8 mouse cellular contexts compared by ENCODE assay signal in the genomic region with DNA sequence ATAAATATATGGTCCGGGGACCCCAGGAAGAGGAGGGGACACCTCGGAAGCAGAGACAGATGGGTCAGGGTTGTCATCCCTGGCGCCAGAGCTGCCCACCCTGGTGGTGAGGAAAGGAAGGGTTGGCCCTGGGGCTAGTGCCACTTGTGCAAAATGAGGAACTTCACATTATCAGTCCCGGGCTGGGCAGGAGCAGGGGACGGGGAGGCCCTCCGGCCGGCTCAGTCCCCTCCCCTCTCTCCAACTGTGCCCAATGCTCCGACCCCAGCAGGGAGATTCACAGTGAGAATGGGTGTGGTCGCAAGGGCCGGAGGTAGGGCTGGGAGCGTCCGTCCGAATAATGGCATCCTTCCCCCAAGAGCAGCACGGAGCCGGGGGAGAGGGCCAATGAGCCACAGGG. TPM values are rescaled to one million over a fixed set of nuclear protein-coding genes. Genes with fewer than 3 reads are reported as not detected.
DNase-seq lines count a peak whose midpoint lies in the region; ATAC-seq and TF ChIP-seq lines count a peak whose summit lies in the region.

No protein-coding gene starts in this region.

- peak; percentile 45 for TF ChIP-seq CTCF in lung, embryonic 14.5 days (IDR thresholded peaks at IDR 0.05; ENCODE audit: low read depth)

- H3K4me2 ChIP-seq in lung, embryonic 14.5 days, result peak overlapping the region; percentile 76
- peak overlapping the region; percentile 94 for H3K4me2 ChIP-seq in embryonic facial prominence, embryonic 11.5 days (ENCODE audit: low read depth, low read length)
- peak overlapping the region; percentile 93 for H3K4me2 ChIP-seq in hindbrain, embryonic 14.5 days (replicated peaks)

- peak overlapping the region; percentile 95; the same call in 1 of the 2 replicates for H3K27ac ChIP-seq in lung, embryonic 14.5 days (ENCODE audit: low read depth)
- H3K27ac ChIP-seq in embryonic facial prominence, embryonic 11.5 days (replicated peaks; ENCODE audit: low read depth, low read length), result no peak overlapping the region
- H3K27ac ChIP-seq in hindbrain, embryonic 14.5 days, result no peak overlapping the region

- H3K27me3 ChIP-seq in lung, embryonic 14.5 days (ENCODE audit: insufficient read depth, low read length), result peaks cover 48% of the 10 kb centered on the region
- H3K27me3 ChIP-seq in embryonic facial prominence, embryonic 11.5 days (ENCODE audit: control insufficient read depth, insufficient read depth, low read length), result peaks cover 59% of the 10 kb centered on the region
- H3K27me3 ChIP-seq in hindbrain, embryonic 14.5 days (ENCODE audit: control insufficient read depth, insufficient read depth, low read length), result peaks cover 74% of the 10 kb centered on the region

- DNase-seq in lung, embryonic 14.5 days, result peak; percentile 23
- no peak for DNase-seq in lung, postnatal 36 days
- no peak for DNase-seq in embryonic facial prominence, embryonic 11.5 days (ENCODE audit: low spot score)
- no peak for DNase-seq in hindbrain, embryonic 14.5 days (ENCODE audit: low spot score)
- DNase-seq in urinary bladder, postnatal 25 days (ENCODE audit: low spot score), result no peak
- DNase-seq in left cerebral cortex, postnatal 14 days (ENCODE audit: low spot score in 2 of 2), result no peak
- no peak for DNase-seq in left cerebral cortex, postnatal 4 days

- ATAC-seq in lung, embryonic 14.5 days (ENCODE audit: insufficient read depth), result no peak
- ATAC-seq in embryonic facial prominence, embryonic 11.5 days (replicated peaks; ENCODE audit: insufficient number of reproducible peaks, low FRiP score, low TSS enrichment, low read depth), result no peak
- ATAC-seq in hindbrain, embryonic 14.5 days (ENCODE audit: low FRiP score), result no peak
- peak; percentile 41; the same call in 1 of the 2 replicates for ATAC-seq in monocyte, adult 5-6 weeks (replicated peaks; ENCODE audit: insufficient number of reproducible peaks, low FRiP score, low TSS enrichment, poor library complexity, severe bottlenecking)

- H3K36me3 ChIP-seq in lung, embryonic 14.5 days (ENCODE audit: insufficient read depth), result peaks cover 75% of the 10 kb centered on the region
- peaks cover 9% of the 10 kb centered on the region for H3K36me3 ChIP-seq in embryonic facial prominence, embryonic 11.5 days (replicated peaks; ENCODE audit: control insufficient read depth, insufficient read depth, low read depth, low read length)
- peaks cover 35% of the 10 kb centered on the region for H3K36me3 ChIP-seq in hindbrain, embryonic 14.5 days (replicated peaks; ENCODE audit: control insufficient read depth, insufficient read depth)

- H3K9ac ChIP-seq in lung, embryonic 14.5 days, result peak overlapping the region; percentile 91
- no peak overlapping the region; the same call in none of the 2 replicates for H3K9ac ChIP-seq in embryonic facial prominence, embryonic 11.5 days (replicated peaks; ENCODE audit: low read length)
- H3K9ac ChIP-seq in hindbrain, embryonic 14.5 days, result no peak overlapping the region

- H3K4me1 ChIP-seq in lung, embryonic 14.5 days (ENCODE audit: insufficient read depth), result peaks cover 8% of the 10 kb centered on the region
- H3K4me1 ChIP-seq in embryonic facial prominence, embryonic 11.5 days (ENCODE audit: control insufficient read depth, insufficient read depth, low read length), result peaks cover 15% of the 10 kb centered on the region
- peaks cover 37% of the 10 kb centered on the region for H3K4me1 ChIP-seq in hindbrain, embryonic 14.5 days (replicated peaks; ENCODE audit: control insufficient read depth, insufficient read depth, low read length)

- intact Hi-C loops in left cerebral cortex, postnatal 14 days (cut with DNase I), result no loop called here
- intact Hi-C loops in left cerebral cortex, postnatal 4 days (cut with DNase I), result loop anchor here (5.0 to 10.0 kb wide), 2 partner anchors 182 to 220 kb away; no protein-coding TSS in a partner anchor

- H3K9me3 ChIP-seq in lung, embryonic 14.5 days (ENCODE audit: low read depth, low read length), result no peaks in the 10 kb centered on the region
- H3K9me3 ChIP-seq in embryonic facial prominence, embryonic 11.5 days (replicated peaks; ENCODE audit: control insufficient read depth, low read length), result no peaks in the 10 kb centered on the region
- H3K9me3 ChIP-seq in hindbrain, embryonic 14.5 days (ENCODE audit: control insufficient read depth, low read length), result no peaks in the 10 kb centered on the region

- H3K4me3 ChIP-seq in lung, embryonic 14.5 days (ENCODE audit: low read depth, low read length), result peak overlapping the region; percentile 77
- H3K4me3 ChIP-seq in embryonic facial prominence, embryonic 11.5 days (ENCODE audit: low read depth, low read length), result peak overlapping the region; percentile 44; the same call in 1 of the 2 replicates
- peak overlapping the region; percentile 50; the same call in 1 of the 2 replicates for H3K4me3 ChIP-seq in hindbrain, embryonic 14.5 days (replicated peaks; ENCODE audit: low read length)

- 18% methylated on average over 15 of the region's 15 CpGs for WGBS in lung, embryonic 14.5 days
- WGBS in embryonic facial prominence, embryonic 11.5 days, result 19% methylated on average over 15 of the region's 15 CpGs
- 16% methylated on average over 15 of the region's 15 CpGs for WGBS in hindbrain, embryonic 14.5 days

RNA-seq across cellular contexts. Expression of gene Hic1, which starts 4.6 kb away (rescaled TPM):
- 14.0 and 15.6 TPM in 2 replicates for polyA plus RNA-seq in lung, embryonic 14.5 days (2014; fragmentation: Nextera tagmentation; extraction: Ambion mirVana)
- polyA plus RNA-seq in embryonic facial prominence, embryonic 11.5 days (2014; fragmentation: Nextera tagmentation; extraction: Ambion mirVana), result 3.2 and 3.6 TPM in 2 replicates
- polyA plus RNA-seq in hindbrain, embryonic 14.5 days (2014; fragmentation: Nextera tagmentation; extraction: Ambion mirVana), result 1.9 and 2.6 TPM in 2 replicates
- total RNA-seq in monocyte, adult 5-6 weeks (2017), result 0.11 to 0.95 TPM (median 0.78 TPM) in 3 replicates
- total RNA-seq in left cerebral cortex, postnatal 14 days (2021), result 1 to 10 TPM; 5.0 to 5.2 TPM
- total RNA-seq in left cerebral cortex, postnatal 4 days (2021), result 1 to 10 TPM; 5.2 to 5.6 TPM

RNA-seq across cellular contexts. Expression of gene Ovca2, which starts 13.9 kb away (rescaled TPM):
- 28.6 and 29.9 TPM in 2 replicates for polyA plus RNA-seq in lung, embryonic 14.5 days (2014; fragmentation: Nextera tagmentation; extraction: Ambion mirVana)
- 37.3 and 37.5 TPM in 2 replicates for polyA plus RNA-seq in embryonic facial prominence, embryonic 11.5 days (2014; fragmentation: Nextera tagmentation; extraction: Ambion mirVana)
- 17.4 and 20.3 TPM in 2 replicates for polyA plus RNA-seq in hindbrain, embryonic 14.5 days (2014; fragmentation: Nextera tagmentation; extraction: Ambion mirVana)
- 8.5 to 15.8 TPM (median 9.5 TPM) in 3 replicates for total RNA-seq in monocyte, adult 5-6 weeks (2017)
- 10 to 100 TPM; 10.0 to 10.2 TPM for total RNA-seq in left cerebral cortex, postnatal 14 days (2021)
- total RNA-seq in left cerebral cortex, postnatal 4 days (2021), result 10 to 100 TPM in 1 of 2 experiments, 1 to 10 TPM in 1; 9.2 to 11.2 TPM

RNA-seq across cellular contexts. Expression of gene Dph1, which starts 26.3 kb away (rescaled TPM):
- polyA plus RNA-seq in lung, embryonic 14.5 days (2014; fragmentation: Nextera tagmentation; extraction: Ambion mirVana), result 25.0 and 26.5 TPM in 2 replicates
- 20.0 and 23.2 TPM in 2 replicates for polyA plus RNA-seq in embryonic facial prominence, embryonic 11.5 days (2014; fragmentation: Nextera tagmentation; extraction: Ambion mirVana)
- 13.6 and 14.4 TPM in 2 replicates for polyA plus RNA-seq in hindbrain, embryonic 14.5 days (2014; fragmentation: Nextera tagmentation; extraction: Ambion mirVana)
- 3.0 to 22.9 TPM (median 3.2 TPM) in 3 replicates for total RNA-seq in monocyte, adult 5-6 weeks (2017)
- total RNA-seq in left cerebral cortex, postnatal 14 days (2021), result 10 to 100 TPM; 22.0 to 23.7 TPM
- total RNA-seq in left cerebral cortex, postnatal 4 days (2021), result 10 to 100 TPM; 15.2 to 15.3 TPM

RNA-seq across cellular contexts. Expression of gene Rtn4rl1, which starts 28.8 kb away (rescaled TPM):
- 1.1 and 1.5 TPM in 2 replicates for polyA plus RNA-seq in lung, embryonic 14.5 days (2014; fragmentation: Nextera tagmentation; extraction: Ambion mirVana)
- 2.0 and 2.6 TPM in 2 replicates for polyA plus RNA-seq in embryonic facial prominence, embryonic 11.5 days (2014; fragmentation: Nextera tagmentation; extraction: Ambion mirVana)
- 8.5 and 10.3 TPM in 2 replicates for polyA plus RNA-seq in hindbrain, embryonic 14.5 days (2014; fragmentation: Nextera tagmentation; extraction: Ambion mirVana)
- 1.5 to 3.6 TPM (median 2.2 TPM) in 3 replicates for total RNA-seq in monocyte, adult 5-6 weeks (2017)
- 10 to 100 TPM; 59.5 to 65.9 TPM for total RNA-seq in left cerebral cortex, postnatal 14 days (2021)
- total RNA-seq in left cerebral cortex, postnatal 4 days (2021), result 10 to 100 TPM; 31.6 to 35.4 TPM
